Mouse (Mus musculus): ENCODE data around the gene Syt14. TPM values are rescaled to one million over a fixed set of nuclear protein-coding genes. Genes with fewer than 3 reads are reported as not detected.

Syt14 gene
- polyA plus RNA-seq, 1 experiment from 2014 or later, result 9.2 TPM

DNA sequence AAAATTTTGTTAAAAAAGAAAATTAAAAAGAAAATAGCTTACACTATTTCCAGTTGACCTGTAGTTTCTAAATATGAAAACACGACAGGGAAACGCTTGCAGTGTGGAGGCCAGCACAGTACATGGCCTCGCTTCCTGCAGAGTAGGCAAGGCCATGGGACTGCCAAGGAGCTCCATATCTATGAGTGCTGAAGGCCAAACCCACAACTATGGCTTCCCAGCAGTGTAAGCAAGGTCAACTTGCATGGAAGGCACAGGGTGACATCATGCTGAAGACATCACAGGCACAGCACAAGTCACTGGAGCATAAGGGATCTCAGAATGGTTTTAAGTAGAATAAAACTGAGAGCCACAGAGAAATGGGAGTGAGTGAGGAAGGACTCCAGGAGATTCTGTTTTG is 139.5 kb downstream of the Syt14 start:
- no peak overlapping the region for H3K9ac ChIP-seq
- no peaks in the 10 kb centered on the region for H3K4me1 ChIP-seq
- ATAC-seq (ENCODE audit: low FRiP score), result no peak
- no peaks in the 10 kb centered on the region for H3K9me3 ChIP-seq
- no peak overlapping the region for H3K4me2 ChIP-seq
- no peaks in the 10 kb centered on the region for H3K27me3 ChIP-seq
- WGBS, result 91% methylated on average over 3 of the region's 3 CpGs
- H3K36me3 ChIP-seq (replicated peaks), result 0 out of 2 replicates have a peak, but pooled peaks cover 11% of the 10 kb centered on the region
- no peak overlapping the region for H3K4me3 ChIP-seq (replicated peaks)
- H3K27ac ChIP-seq, result no peak overlapping the region

DNA sequence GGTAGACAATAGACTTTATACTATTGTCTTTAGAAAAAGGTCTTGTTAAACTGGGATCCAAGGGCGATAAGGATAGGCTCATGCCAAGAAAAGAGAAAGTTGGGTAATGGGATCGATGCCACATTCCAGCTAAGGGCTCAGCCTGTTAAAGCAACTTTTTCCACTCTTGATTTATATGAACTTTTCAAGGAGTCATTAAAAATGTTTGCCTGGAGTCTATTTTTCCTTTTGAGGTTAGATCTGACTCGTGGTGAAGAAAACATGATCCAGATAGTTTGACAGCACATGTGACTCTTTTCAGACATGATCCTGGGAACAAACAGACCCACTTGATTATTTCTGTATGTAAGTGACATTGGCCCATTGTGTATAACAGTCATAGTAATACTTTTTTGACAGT is 144.9 kb downstream of the Syt14 start:
- Histone ChIP-seq H3K4me2 (no peak overlapping the region), H3K36me3 (replicated peaks) (0 out of 2 replicates have a peak, but pooled peaks cover 4% of the 10 kb centered on the region), H3K27ac (no peak overlapping the region), H3K27me3 (no peaks in the 10 kb centered on the region), H3K4me1 (no peaks in the 10 kb centered on the region), H3K9ac (no peak overlapping the region), H3K4me3 (replicated peaks) (no peak overlapping the region), H3K9me3 (no peaks in the 10 kb centered on the region)
- no peak for ATAC-seq (ENCODE audit: low FRiP score)
- 91% methylated on average over 3 of the region's 3 CpGs for WGBS

DNA sequence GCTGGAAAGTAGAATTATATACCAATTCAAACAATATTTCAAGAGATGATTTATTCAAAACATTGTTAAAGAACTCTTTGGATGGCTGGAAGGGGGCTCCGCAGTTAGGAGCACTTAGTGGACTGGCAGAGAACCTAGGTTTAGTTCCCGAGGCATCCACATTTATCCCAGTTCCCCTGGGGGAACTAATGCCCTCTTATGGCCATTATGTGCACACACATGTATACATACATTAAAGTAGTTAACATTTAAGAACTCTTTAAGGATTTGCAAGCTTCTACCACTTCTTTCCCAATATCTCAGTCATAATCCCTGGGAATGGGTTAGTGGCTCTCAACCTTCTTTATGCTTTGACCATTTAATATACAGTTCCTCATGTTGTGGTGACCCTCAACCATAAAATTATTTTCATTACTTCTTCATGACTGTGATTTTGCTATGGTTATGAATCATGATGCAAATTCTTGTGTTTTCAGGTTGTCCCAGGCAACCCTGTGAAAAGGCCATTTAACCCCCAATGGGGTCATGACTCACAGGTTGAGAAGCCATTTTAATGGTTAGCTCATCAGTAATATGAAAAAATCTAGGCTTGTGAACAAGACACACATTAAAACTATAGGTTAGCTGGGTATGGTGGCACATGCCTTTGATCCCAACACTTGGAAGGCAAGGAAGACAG is 152.8 kb downstream of the Syt14 start:
- Histone ChIP-seq H3K4me1 (no peaks in the 10 kb centered on the region), H3K4me2 (no peak overlapping the region), H3K9me3 (no peaks in the 10 kb centered on the region), H3K9ac (no peak overlapping the region), H3K4me3 (replicated peaks) (no peak overlapping the region), H3K27ac (no peak overlapping the region), H3K36me3 (replicated peaks) (no peaks in the 10 kb centered on the region), H3K27me3 (no peaks in the 10 kb centered on the region)
- ATAC-seq (ENCODE audit: low FRiP score), result no peak
- WGBS, result 63% methylated on average over 2 of the region's 2 CpGs

DNA sequence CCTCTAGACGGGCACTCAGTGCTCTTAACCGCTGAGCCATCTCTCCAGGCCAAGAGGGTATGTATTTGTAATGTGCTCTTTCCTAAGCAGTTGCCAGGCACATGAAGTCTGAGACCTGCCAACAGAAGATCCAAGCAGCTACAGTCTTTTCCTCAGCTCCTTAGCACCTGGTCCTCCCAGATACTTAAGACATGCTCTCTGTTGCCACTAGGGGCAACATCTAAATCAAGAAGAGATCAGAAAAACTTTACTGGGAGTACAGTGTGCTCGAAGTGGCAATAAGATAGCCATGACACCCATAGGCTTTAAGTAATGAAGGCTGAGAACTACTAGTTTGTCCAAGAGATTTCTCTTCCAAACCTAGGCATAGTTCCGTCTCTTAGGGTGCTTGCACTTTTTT is 155.4 kb downstream of the Syt14 start:
- Histone ChIP-seq H3K9ac (no peak overlapping the region), H3K4me3 (replicated peaks) (no peak overlapping the region), H3K4me1 (no peaks in the 10 kb centered on the region), H3K36me3 (replicated peaks) (no peaks in the 10 kb centered on the region), H3K27ac (no peak overlapping the region), H3K27me3 (no peaks in the 10 kb centered on the region), H3K9me3 (no peaks in the 10 kb centered on the region), H3K4me2 (no peak overlapping the region)
- 82% methylated on average over 4 of the region's 4 CpGs for WGBS
- no peak for ATAC-seq (ENCODE audit: low FRiP score)

DNA sequence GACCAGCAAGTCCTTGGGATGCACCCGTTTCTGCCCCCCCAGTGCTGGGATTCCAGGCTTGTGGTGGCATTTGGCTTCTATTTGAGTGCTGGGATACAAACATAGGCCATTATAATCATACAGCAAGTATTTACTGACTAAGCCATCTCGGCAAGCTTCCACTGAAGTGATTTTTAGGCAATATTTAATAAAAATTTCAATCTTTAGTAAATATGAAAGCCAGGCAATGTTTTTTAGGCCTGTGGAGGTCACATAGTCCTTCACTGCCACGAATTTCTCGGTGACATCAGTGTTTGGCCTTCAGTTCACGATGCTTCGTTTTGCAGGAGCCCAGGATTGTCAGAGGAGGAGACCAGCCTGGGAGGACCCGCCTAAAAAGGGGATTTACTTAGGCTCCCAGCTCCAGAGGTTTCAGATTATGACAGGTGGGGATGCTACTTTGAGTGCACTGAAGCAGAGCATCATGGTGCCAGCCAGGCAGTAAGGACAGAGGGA is 156.4 kb downstream of the Syt14 start:
- H3K9ac ChIP-seq, result no peak overlapping the region
- no peaks in the 10 kb centered on the region for H3K4me1 ChIP-seq
- ATAC-seq (ENCODE audit: low FRiP score), result no peak
- H3K9me3 ChIP-seq, result no peaks in the 10 kb centered on the region
- H3K4me2 ChIP-seq, result no peak overlapping the region
- WGBS, result 86% methylated on average over 7 of the region's 7 CpGs
- H3K4me3 ChIP-seq (replicated peaks), result no peak overlapping the region
- H3K36me3 ChIP-seq (replicated peaks), result no peaks in the 10 kb centered on the region
- no peak overlapping the region for H3K27ac ChIP-seq
- H3K27me3 ChIP-seq, result no peaks in the 10 kb centered on the region

DNA sequence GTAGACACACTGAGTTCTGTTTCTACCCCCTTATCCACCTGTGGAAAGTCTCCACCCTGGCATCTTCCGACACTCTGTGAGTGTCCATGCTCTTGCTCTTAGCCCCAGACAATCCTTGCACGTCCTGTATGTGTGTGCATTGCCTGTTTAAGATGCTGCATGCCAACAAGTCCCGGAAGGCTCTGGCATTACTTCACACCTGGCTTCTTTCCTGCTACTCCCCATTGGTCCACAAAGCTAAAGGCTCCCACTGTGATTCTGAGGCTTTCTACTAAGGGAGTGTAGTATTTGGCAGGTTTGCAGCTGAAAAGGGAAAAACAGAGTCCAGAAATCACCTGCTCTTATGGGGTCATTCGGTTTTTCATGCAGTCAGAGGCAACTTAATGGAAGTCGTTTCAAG is 162.7 kb downstream of the Syt14 start:
- Histone ChIP-seq H3K36me3 (replicated peaks) (no peaks in the 10 kb centered on the region), H3K9me3 (no peaks in the 10 kb centered on the region), H3K4me3 (replicated peaks) (no peak overlapping the region), H3K4me1 (no peaks in the 10 kb centered on the region), H3K9ac (no peak overlapping the region), H3K27ac (no peak overlapping the region), H3K4me2 (no peak overlapping the region), H3K27me3 (no peaks in the 10 kb centered on the region)
- WGBS, result 59% methylated on average over 5 of the region's 5 CpGs
- no peak for ATAC-seq (ENCODE audit: low FRiP score)

DNA sequence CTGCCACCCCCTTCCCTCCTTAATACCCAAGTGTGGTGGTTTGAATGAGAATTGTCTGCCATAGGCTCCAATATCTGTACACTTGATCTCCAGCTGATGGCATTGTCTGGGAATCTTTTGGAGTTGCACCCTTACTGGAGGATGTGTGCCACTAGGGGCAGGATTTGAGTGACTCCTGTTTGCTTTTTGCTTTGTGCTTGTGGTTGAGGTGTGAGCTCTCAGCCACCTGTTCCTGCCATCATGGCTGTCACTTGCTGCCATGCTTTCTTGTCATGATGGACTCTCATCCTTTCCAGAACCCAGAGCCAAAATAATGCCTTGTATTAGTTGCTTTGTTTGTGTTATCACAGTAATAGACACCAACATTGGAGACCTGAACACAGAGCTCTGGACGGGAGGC is 165.8 kb downstream of the Syt14 start:
- ATAC-seq (ENCODE audit: low FRiP score), result no peak
- Histone ChIP-seq H3K27me3 (no peaks in the 10 kb centered on the region), H3K4me1 (no peaks in the 10 kb centered on the region), H3K4me2 (no peak overlapping the region), H3K4me3 (replicated peaks) (no peak overlapping the region), H3K36me3 (replicated peaks) (no peaks in the 10 kb centered on the region), H3K27ac (no peak overlapping the region), H3K9ac (no peak overlapping the region), H3K9me3 (no peaks in the 10 kb centered on the region)
- WGBS, result 92% methylated on average over 1 of the region's 1 CpGs

DNA sequence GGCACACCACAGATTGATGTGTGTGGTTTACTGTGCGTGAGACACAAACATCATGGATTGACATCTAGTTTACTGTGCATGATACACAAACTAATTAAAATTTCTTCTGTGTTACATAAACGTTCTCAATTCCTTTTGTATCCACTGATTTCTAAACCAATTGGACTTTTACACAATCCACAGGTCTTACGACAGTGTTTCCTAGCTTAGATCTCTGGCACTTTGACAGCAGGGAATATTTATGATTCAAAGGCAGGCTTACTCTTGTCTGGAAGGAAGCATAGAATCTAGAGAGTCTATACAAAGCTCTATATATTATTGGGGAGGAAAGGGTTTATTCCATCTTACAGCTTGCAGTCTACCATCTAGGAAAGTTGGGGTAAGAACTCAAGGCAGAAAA is 171.1 kb downstream of the Syt14 start:
- no peaks in the 10 kb centered on the region for H3K4me1 ChIP-seq
- 82% methylated on average over 3 of the region's 3 CpGs for WGBS
- H3K27me3 ChIP-seq, result no peaks in the 10 kb centered on the region
- H3K36me3 ChIP-seq (replicated peaks), result no peaks in the 10 kb centered on the region
- no peak overlapping the region for H3K27ac ChIP-seq
- no peak overlapping the region for H3K9ac ChIP-seq
- H3K4me3 ChIP-seq (replicated peaks), result no peak overlapping the region
- H3K4me2 ChIP-seq, result no peak overlapping the region
- H3K9me3 ChIP-seq, result no peaks in the 10 kb centered on the region
- ATAC-seq (ENCODE audit: low FRiP score), result no peak

DNA sequence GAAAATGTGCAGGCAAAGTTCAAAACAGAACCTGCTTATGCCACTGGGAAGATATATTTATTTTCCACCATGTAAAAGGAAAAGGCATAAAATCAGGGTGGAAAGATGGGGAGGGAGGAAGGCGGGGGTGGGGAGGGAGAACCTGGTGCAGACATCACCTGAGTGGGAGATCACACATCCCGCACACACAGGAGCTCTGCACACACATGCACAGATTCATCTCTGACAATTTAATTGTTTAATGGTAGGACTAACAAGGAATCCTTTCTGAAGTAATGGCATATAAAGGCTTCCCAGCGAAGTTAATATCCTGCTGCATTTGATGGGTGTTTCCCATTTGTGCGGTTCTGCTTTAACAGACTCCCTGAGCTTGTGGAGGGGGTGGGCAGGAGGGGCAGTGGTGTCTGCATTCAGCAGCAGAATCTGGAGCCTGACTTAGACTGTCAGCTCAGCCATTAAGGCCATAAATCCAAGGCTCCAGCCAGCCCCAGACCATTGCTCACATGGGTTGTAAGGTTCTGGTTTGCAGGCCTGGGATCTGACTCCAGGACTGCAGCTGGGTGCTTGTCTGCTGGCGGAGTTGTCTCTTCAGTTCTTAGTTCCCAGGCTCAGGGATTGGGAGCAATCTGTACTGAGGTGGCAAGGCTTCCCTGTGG is 174.1 kb downstream of the Syt14 start:
- Histone ChIP-seq H3K4me2 (no peak overlapping the region), H3K9me3 (no peaks in the 10 kb centered on the region), H3K27me3 (peaks cover 19% of the 10 kb centered on the region), H3K4me1 (peaks cover 2% of the 10 kb centered on the region), H3K27ac (no peak overlapping the region), H3K36me3 (replicated peaks) (no peaks in the 10 kb centered on the region), H3K9ac (no peak overlapping the region), H3K4me3 (replicated peaks) (no peak overlapping the region)
- ATAC-seq (ENCODE audit: low FRiP score), result no peak
- WGBS, result 72% methylated on average over 5 of the region's 5 CpGs

DNA sequence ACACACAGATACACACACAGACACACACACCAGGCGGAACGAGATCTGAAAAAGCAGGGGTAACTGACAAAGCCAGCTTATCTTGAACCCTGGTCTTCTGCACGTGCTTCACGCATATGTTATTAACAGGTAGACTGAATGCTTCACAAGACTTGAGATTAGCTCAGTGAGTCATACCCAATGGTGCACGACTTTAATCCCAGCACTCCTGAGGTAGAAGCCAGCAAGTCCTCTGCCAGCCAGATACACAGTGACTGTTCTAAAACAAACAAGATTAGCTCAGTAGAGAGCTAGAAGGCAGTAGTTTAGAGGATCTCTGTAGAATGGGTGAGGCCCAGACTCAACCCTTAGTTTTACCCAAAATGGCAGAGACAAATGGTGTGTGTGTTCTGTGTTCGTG is 175.3 kb downstream of the Syt14 start:
- no peaks in the 10 kb centered on the region for H3K9me3 ChIP-seq
- no peak overlapping the region for H3K4me3 ChIP-seq (replicated peaks)
- peaks cover 26% of the 10 kb centered on the region for H3K27me3 ChIP-seq
- H3K4me2 ChIP-seq, result no peak overlapping the region
- H3K36me3 ChIP-seq (replicated peaks), result no peaks in the 10 kb centered on the region
- H3K9ac ChIP-seq, result no peak overlapping the region
- WGBS, result 68% methylated on average over 6 of the region's 6 CpGs
- H3K4me1 ChIP-seq, result peaks cover 8% of the 10 kb centered on the region
- no peak overlapping the region for H3K27ac ChIP-seq
- no peak for ATAC-seq (ENCODE audit: low FRiP score)

DNA sequence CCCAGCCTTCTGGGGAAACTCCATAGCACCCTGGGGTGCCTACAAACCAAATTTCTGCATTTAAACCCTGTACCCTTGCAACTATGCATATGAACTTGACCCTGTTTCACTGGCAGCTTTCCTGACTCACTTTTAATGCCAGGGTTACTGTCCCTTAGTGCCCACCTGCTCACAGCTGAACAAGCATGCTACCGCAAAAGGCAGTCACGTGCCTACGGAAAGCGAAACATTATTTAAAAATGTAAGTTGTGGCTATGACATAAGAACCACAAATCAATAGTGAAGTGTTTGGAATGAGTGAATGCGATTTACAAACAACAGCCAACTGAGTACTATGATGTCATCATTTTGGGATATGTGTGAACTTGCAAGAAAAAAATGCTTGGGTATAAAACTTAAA is 178.0 kb downstream of the Syt14 start:
- 91% methylated on average over 5 of the region's 5 CpGs for WGBS
- no peak for ATAC-seq (ENCODE audit: low FRiP score)
- H3K27me3 ChIP-seq, result peaks cover 44% of the 10 kb centered on the region

DNA sequence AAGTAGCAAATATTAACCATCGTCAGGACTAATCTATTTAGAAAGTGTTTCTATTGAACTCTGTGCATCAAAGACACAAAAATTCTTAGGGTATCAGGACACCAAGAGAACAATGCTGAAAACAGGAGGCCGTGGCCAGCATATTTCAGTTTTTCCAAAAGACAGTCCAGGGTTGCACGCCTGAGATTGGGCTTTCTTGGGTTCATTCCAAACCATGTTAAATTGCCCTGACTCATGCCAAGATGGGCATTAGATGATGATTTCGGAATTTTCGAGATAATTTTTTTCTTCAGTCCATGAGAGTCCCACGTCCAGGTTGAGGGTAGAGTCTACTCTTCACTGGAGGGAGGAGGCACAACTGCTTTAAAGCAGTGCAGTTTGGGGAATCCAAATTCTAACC is 178.6 kb downstream of the Syt14 start:
- H3K4me1 ChIP-seq, result peaks cover 36% of the 10 kb centered on the region
- peaks cover 50% of the 10 kb centered on the region for H3K27me3 ChIP-seq
- H3K9me3 ChIP-seq, result no peaks in the 10 kb centered on the region
- H3K4me2 ChIP-seq, result no peak overlapping the region
- no peak overlapping the region for H3K4me3 ChIP-seq (replicated peaks)
- H3K27ac ChIP-seq, result no peak overlapping the region
- no peak for ATAC-seq (ENCODE audit: low FRiP score)
- 67% methylated on average over 6 of the region's 6 CpGs for WGBS
- H3K36me3 ChIP-seq (replicated peaks), result no peaks in the 10 kb centered on the region
- no peak overlapping the region for H3K9ac ChIP-seq

More for the DNA sequence above, 178.0 kb downstream of the Syt14 start:
- Histone ChIP-seq H3K9me3 (no peaks in the 10 kb centered on the region), H3K9ac (no peak overlapping the region), H3K4me2 (no peak overlapping the region), H3K36me3 (replicated peaks) (no peaks in the 10 kb centered on the region), H3K4me3 (replicated peaks) (no peak overlapping the region), H3K4me1 (peaks cover 29% of the 10 kb centered on the region), H3K27ac (no peak overlapping the region)

DNA sequence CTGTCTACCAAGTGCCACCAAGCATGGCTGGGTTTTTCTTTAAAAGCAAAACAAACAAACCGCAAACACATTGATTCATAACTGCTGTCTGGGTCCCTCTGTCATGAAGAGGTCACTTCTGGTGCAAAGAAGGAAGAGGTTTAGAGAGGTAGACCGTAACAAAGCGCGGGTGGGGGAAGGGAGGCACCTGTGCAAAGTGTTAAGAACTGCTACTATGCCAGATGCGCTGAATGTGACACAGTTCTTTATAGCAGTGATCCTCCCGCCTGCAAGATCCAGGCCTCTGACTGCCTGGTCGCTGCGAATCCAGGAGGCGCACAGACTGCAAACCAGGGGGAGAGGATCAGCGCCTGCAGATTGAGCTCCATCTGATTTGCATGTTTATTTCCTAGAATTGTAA is 179.2 kb downstream of the Syt14 start:
- H3K36me3 ChIP-seq (replicated peaks), result no peaks in the 10 kb centered on the region
- no peak overlapping the region for H3K9ac ChIP-seq
- no peak for ATAC-seq (ENCODE audit: low FRiP score)
- peaks cover 41% of the 10 kb centered on the region for H3K4me1 ChIP-seq
- peak overlapping the region; percentile 90 for H3K27ac ChIP-seq
- H3K9me3 ChIP-seq, result no peaks in the 10 kb centered on the region
- no peak overlapping the region for H3K4me3 ChIP-seq (replicated peaks)
- H3K4me2 ChIP-seq, result peak overlapping the region; percentile 94
- peaks cover 50% of the 10 kb centered on the region for H3K27me3 ChIP-seq
- WGBS, result 13% methylated on average over 10 of the region's 10 CpGs
